Mouse (Mus musculus) midbrain, embryonic 12.5 days (tissue): ENCODE data around the gene Dpp4. TPM values are rescaled to one million over a fixed set of nuclear protein-coding genes. Genes with fewer than 3 reads are reported as not detected.

Experiments
- ATAC-seq: fragments of 200-750 bp; cut with Nextera tagmentation; 2 replicates; pipeline ENCODE4 v1.8.0; 2017; ENCODE audit warnings: low read depth, moderate TSS enrichment, moderate library complexity; ENCODE audit not compliant: low FRiP score
- H3K27ac ChIP-seq: fragments of 300-500 bp; sonication (generic); replicated peaks from 2 replicates; pipeline ENCODE4 v1.5.1; 2016; ENCODE audit warnings: mild to moderate bottlenecking
- H3K27me3 ChIP-seq: fragments of 300-500 bp; sonication (generic); 2 replicates; pipeline ENCODE4 v1.6.1; 2016; ENCODE audit warnings: mild to moderate bottlenecking
- H3K36me3 ChIP-seq: fragments of 300-500 bp; sonication (generic); 2 replicates; pipeline ENCODE4 v1.6.1; 2016
- H3K4me1 ChIP-seq: fragments of 300-500 bp; sonication (generic); 2 replicates; pipeline ENCODE4 v1.6.1; 2016
- H3K4me2 ChIP-seq: fragments of 300-500 bp; sonication (generic); replicated peaks from 2 replicates; pipeline ENCODE4 v1.6.1; 2016; ENCODE audit warnings: mild to moderate bottlenecking, moderate library complexity
- H3K4me3 ChIP-seq: fragments of 300-500 bp; sonication (generic); 2 replicates; pipeline ENCODE4 v1.5.1; 2016; ENCODE audit warnings: mild to moderate bottlenecking
- H3K9ac ChIP-seq: fragments of 300-500 bp; sonication (generic); replicated peaks from 2 replicates; pipeline ENCODE4 v1.6.1; 2016; ENCODE audit warnings: mild to moderate bottlenecking, moderate library complexity
- H3K9me3 ChIP-seq: fragments of 300-500 bp; sonication (generic); 2 replicates; pipeline ENCODE4 v1.6.1; 2016; ENCODE audit warnings: mild to moderate bottlenecking
- WGBS: fragments of 180-500 bp; shearing (Covaris S2); methylation state at CpG from one replicate; pipeline ENCODE4 v1.1.7; 2016; 5-methylcytosine and 5-hydroxymethylcytosine counted together
- polyA plus RNA-seq: library from polyadenylated mRNA; unstranded; fragments of >200 nt; fragmentation: Nextera tagmentation; extraction: Ambion mirVana; gene quantifications from 2 replicates; pipeline ENCODE4 v1.2.1, GENCODE M21; 2016

Gene Dpp4
- polyA plus RNA-seq, 1 experiment from 2014 or later = 0.87 TPM

DNA sequence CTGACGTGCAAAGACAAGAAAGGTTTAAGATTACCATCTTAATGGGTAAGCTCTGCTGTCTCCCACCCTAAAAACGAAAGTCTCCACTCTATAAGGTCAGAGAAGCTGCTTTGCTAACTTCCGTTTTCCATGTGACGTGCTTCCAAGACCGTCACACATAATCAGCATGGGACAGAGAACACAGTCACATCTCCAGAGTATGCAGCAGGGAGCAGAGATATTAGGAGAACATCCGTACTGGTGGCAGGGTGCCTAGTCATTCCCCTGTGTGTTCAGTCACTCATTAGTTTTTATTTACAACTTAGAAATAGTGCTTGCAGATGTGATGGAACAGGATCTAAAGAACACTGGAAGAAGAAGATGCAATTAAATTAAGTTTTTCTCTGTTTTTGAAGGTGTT lies 30.3 kb downstream of the Dpp4 start:
- H3K4me1 ChIP-seq = no peaks in the 10 kb centered on the region
- WGBS = 75% methylated on average over 6 of the region's 6 CpGs
- no peak overlapping the region for H3K9ac ChIP-seq
- H3K36me3 ChIP-seq = no peaks in the 10 kb centered on the region
- ATAC-seq = no peak
- H3K27ac ChIP-seq = no peak overlapping the region
- no peaks in the 10 kb centered on the region for H3K9me3 ChIP-seq
- H3K4me3 ChIP-seq = no peak overlapping the region
- no peak overlapping the region for H3K4me2 ChIP-seq
- H3K27me3 ChIP-seq = no peaks in the 10 kb centered on the region

DNA sequence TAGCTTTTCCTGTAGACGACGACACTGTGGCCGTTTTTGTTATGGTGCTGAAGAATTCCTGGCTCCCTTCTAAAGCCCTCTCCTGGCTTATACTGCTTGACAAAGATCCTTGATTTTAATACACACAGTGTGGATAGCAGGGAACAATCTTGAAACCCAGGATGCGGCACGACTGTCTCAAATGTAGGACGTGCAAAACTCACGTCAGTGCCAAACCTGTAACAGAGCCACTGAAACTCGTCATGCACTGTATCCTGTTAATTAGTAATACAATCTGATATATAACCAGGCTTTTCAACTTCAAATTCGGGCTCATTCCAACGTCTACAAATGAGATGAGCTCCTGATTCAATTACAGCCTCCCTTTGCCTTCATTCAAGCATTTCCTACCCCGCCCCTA lies 38.3 kb downstream of the Dpp4 start:
- Histone ChIP-seq H3K4me3 (no peak overlapping the region), H3K9ac (no peak overlapping the region), H3K36me3 (no peaks in the 10 kb centered on the region), H3K27me3 (no peaks in the 10 kb centered on the region), H3K27ac (no peak overlapping the region), H3K4me2 (no peak overlapping the region), H3K9me3 (no peaks in the 10 kb centered on the region), H3K4me1 (no peaks in the 10 kb centered on the region)
- WGBS = 83% methylated on average over 11 of the region's 11 CpGs
- ATAC-seq = no peak

- no peak for ATAC-seq
- 80% methylated on average over 2 of the region's 2 CpGs for WGBS
- H3K27ac ChIP-seq = no peak overlapping the region
- no peaks in the 10 kb centered on the region for H3K36me3 ChIP-seq
- no peaks in the 10 kb centered on the region for H3K4me1 ChIP-seq
- H3K4me3 ChIP-seq = no peak overlapping the region
- H3K9me3 ChIP-seq = no peaks in the 10 kb centered on the region
- no peak overlapping the region for H3K4me2 ChIP-seq
- H3K9ac ChIP-seq = no peak overlapping the region
- no peaks in the 10 kb centered on the region for H3K27me3 ChIP-seq
Observed at GRCm38 (mm10) chr2:62370048-62370447, 42.0 kb downstream of the Dpp4 start.

DNA sequence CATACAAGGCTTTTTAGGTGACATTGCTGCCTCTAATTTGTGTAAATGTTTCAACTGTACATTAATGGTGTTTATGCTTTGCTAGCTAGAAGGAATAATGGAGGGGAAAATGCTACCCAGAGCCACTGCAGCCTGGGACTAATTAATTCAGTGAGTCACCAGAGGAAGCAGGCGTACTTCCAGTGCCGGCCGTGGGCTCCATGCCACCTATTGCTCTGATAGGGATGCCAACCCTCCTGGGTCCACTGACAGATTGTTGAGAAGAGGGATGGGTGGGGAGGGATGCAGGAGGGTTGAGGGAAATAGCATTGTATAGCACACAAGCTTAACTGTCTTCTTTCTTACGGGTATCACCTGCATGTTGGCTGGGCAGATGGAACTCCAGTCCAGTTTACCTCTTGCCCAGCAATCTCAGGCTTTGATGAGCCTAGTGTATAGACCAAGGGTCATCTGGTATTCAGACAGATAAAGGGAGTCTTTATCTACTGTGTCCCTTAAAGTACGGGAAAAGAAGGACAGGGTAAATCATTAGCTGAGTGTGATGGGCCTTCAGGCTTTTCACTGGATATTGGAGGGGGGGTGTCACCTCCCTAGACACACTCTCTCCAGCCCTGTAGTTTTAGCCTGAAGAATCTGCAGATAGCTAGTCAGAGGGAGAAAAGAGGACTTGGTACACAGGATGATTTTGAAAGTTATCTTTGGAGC lies 43.5 kb downstream of the Dpp4 start:
- H3K4me3 ChIP-seq = no peak overlapping the region
- WGBS = 80% methylated on average over 5 of the region's 5 CpGs
- H3K27me3 ChIP-seq = no peaks in the 10 kb centered on the region
- H3K9me3 ChIP-seq = no peaks in the 10 kb centered on the region
- H3K4me1 ChIP-seq = no peaks in the 10 kb centered on the region
- no peak overlapping the region for H3K4me2 ChIP-seq
- no peak overlapping the region for H3K9ac ChIP-seq
- ATAC-seq = no peak
- no peaks in the 10 kb centered on the region for H3K36me3 ChIP-seq
- no peak overlapping the region for H3K27ac ChIP-seq

- H3K27ac ChIP-seq = no peak overlapping the region
- no peaks in the 10 kb centered on the region for H3K27me3 ChIP-seq
- H3K9me3 ChIP-seq = no peaks in the 10 kb centered on the region
- H3K4me3 ChIP-seq = no peak overlapping the region
- no peak for ATAC-seq
- no peak overlapping the region for H3K9ac ChIP-seq
- H3K36me3 ChIP-seq = no peaks in the 10 kb centered on the region
- H3K4me1 ChIP-seq = no peaks in the 10 kb centered on the region
- H3K4me2 ChIP-seq = no peak overlapping the region
- 88% methylated on average over 4 of the region's 4 CpGs for WGBS
Observed at GRCm38 (mm10) chr2:62363606-62364005, 48.4 kb downstream of the Dpp4 start.

DNA sequence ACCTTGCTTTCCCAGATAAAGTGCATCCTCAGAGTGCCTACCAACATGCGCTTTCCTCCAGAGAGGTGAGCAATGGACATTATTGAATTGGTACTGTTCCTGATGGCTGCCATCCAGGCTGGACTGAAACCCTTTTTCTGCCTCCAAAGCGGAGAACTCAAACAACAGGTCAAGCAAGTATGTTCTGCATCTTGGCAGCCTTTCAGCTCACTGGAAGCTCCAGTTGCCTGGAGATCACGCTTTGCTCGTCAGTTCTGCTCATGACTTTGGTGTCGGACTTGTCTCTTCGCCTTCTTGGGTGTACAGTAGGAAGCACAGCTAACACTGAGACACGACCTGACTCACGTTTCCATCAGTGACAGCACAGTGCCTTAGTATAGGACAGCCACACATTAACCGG lies 49.8 kb downstream of the Dpp4 start:
- WGBS = 90% methylated on average over 9 of the region's 9 CpGs
- H3K27me3 ChIP-seq = no peaks in the 10 kb centered on the region
- no peak overlapping the region for H3K9ac ChIP-seq
- no peaks in the 10 kb centered on the region for H3K36me3 ChIP-seq
- no peaks in the 10 kb centered on the region for H3K4me1 ChIP-seq
- no peak for ATAC-seq
- no peak overlapping the region for H3K4me3 ChIP-seq
- H3K27ac ChIP-seq = no peak overlapping the region
- no peaks in the 10 kb centered on the region for H3K9me3 ChIP-seq
- no peak overlapping the region for H3K4me2 ChIP-seq

- Histone ChIP-seq H3K27me3 (no peaks in the 10 kb centered on the region), H3K4me2 (no peak overlapping the region), H3K36me3 (no peaks in the 10 kb centered on the region), H3K9me3 (no peaks in the 10 kb centered on the region), H3K4me3 (no peak overlapping the region), H3K4me1 (no peaks in the 10 kb centered on the region), H3K9ac (no peak overlapping the region), H3K27ac (no peak overlapping the region)
- no peak for ATAC-seq
- WGBS = 81% methylated on average over 3 of the region's 3 CpGs
Observed at GRCm38 (mm10) chr2:62361514-62361913, 50.5 kb downstream of the Dpp4 start.

DNA sequence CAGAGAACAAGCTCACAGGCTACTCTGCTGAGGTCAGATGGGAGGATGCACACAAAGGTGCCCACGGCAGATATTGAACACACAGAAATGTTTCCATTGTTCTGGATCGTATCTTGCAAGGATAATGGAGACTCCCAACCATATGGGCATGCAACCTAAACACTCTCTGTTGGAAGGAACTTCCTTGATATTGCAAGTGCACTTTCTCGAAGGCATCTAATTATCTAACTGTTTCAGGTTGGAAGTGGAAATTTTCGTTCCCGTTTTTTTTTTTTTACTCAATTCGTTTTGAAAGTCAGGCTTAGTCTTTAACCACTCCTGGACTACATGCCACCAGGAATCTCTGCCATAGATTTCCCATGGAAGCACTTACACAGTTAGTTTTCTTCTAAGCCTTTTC lies 51.2 kb downstream of the Dpp4 start:
- Histone ChIP-seq H3K4me2 (no peak overlapping the region), H3K4me3 (no peak overlapping the region), H3K27me3 (no peaks in the 10 kb centered on the region), H3K9me3 (no peaks in the 10 kb centered on the region), H3K27ac (no peak overlapping the region), H3K4me1 (peaks cover under 1% of the 10 kb centered on the region; the same call in 1 of the 2 replicates), H3K36me3 (no peaks in the 10 kb centered on the region), H3K9ac (no peak overlapping the region)
- WGBS = 79% methylated on average over 6 of the region's 6 CpGs
- no peak for ATAC-seq

DNA sequence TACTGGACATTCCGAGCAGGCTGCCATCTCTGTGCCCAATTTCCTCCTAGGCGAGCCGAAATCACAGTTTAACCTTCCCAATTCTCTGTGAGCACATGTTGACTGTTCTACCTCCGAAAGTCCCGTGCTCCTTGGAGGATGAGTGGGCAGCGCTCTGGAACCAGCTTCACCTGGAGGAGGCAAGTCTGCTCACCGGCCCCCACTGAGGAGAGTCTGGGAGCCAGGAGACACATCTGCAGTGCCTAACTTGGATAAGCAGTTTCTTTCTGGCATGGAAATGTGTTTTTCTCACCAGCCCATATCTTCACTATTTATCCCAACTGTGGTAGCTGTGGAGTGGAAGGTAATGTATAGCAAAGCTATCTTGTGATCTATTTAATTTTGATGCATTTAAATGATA lies 54.8 kb downstream of the Dpp4 start:
- Histone ChIP-seq H3K36me3 (no peaks in the 10 kb centered on the region), H3K27me3 (no peaks in the 10 kb centered on the region), H3K4me3 (no peak overlapping the region), H3K9me3 (no peaks in the 10 kb centered on the region), H3K4me2 (no peak overlapping the region), H3K4me1 (peaks cover 5% of the 10 kb centered on the region; the same call in 1 of the 2 replicates), H3K27ac (no peak overlapping the region), H3K9ac (no peak overlapping the region)
- no peak for ATAC-seq
- 82% methylated on average over 7 of the region's 7 CpGs for WGBS

GRCm38 (mm10) chr2:62356606-62357005 lies 55.4 kb downstream of the Dpp4 start:
- H3K27ac ChIP-seq = no peak overlapping the region
- ATAC-seq = no peak
- 86% methylated on average over 14 of the region's 14 CpGs for WGBS

GRCm38 (mm10) chr2:62355766-62356165 lies 56.3 kb downstream of the Dpp4 start:
- no peaks in the 10 kb centered on the region for H3K27me3 ChIP-seq
- ATAC-seq = peak; percentile 66; the same call in 1 of the 2 replicates
- H3K4me3 ChIP-seq = no peak overlapping the region
- no peak overlapping the region for H3K27ac ChIP-seq
- peaks cover 5% of the 10 kb centered on the region; the same call in 1 of the 2 replicates for H3K4me1 ChIP-seq
- 42% methylated on average over 6 of the region's 6 CpGs for WGBS
- no peaks in the 10 kb centered on the region for H3K9me3 ChIP-seq
- no peak overlapping the region for H3K4me2 ChIP-seq
- H3K9ac ChIP-seq = no peak overlapping the region
- H3K36me3 ChIP-seq = no peaks in the 10 kb centered on the region

More at GRCm38 (mm10) chr2:62356606-62357005, 55.4 kb downstream of the Dpp4 start:
- Histone ChIP-seq H3K4me2 (no peak overlapping the region), H3K4me3 (no peak overlapping the region), H3K27me3 (no peaks in the 10 kb centered on the region), H3K9me3 (no peaks in the 10 kb centered on the region), H3K36me3 (no peaks in the 10 kb centered on the region), H3K4me1 (peaks cover 5% of the 10 kb centered on the region; the same call in 1 of the 2 replicates), H3K9ac (no peak overlapping the region)

DNA sequence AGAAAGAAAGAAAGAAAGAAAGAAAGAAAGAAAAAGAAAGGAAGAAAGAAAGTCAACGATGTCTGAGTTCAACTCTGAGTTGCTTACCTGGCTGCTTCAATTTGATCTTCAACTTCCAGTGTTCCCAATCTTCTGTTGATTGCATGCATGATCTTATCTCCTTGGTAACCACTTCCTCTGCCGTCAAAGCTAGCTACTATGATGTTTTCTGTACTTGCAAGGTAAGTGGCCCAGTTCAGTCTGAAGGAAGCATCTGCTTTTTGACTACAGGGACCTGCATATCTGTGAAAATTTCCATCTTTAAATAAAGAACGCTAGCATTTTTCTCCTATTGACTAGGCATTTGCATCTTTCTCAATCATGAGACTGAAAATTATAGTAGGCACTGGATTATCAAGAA lies 60.0 kb downstream of the Dpp4 start:
- Histone ChIP-seq H3K9ac (no peak overlapping the region), H3K27me3 (no peaks in the 10 kb centered on the region), H3K9me3 (no peaks in the 10 kb centered on the region), H3K4me3 (no peak overlapping the region), H3K36me3 (no peaks in the 10 kb centered on the region), H3K4me1 (peaks cover 5% of the 10 kb centered on the region; the same call in 1 of the 2 replicates), H3K27ac (no peak overlapping the region), H3K4me2 (no peak overlapping the region)
- ATAC-seq = no peak
- 83% methylated on average over 3 of the region's 3 CpGs for WGBS

GRCm38 (mm10) chr2:62347762-62348161 lies 64.3 kb downstream of the Dpp4 start:
- Histone ChIP-seq H3K9me3 (no peaks in the 10 kb centered on the region), H3K27ac (no peak overlapping the region), H3K36me3 (no peaks in the 10 kb centered on the region), H3K27me3 (no peaks in the 10 kb centered on the region), H3K9ac (no peak overlapping the region), H3K4me3 (no peak overlapping the region), H3K4me2 (no peak overlapping the region), H3K4me1 (0 out of 2 replicates have a peak, but pooled peaks cover 2% of the 10 kb centered on the region)
- WGBS = 95% methylated on average over 9 of the region's 9 CpGs
- ATAC-seq = no peak
